Mouse (Mus musculus) MEL (cell line): ENCODE measurements at regions not wholly inside any gene's neighbourhood (a gene's known extent, or its start where the extent isn't known, plus 50 kb on each side); places are given as distances from the start of the nearest gene placed in this dataset.

Source experiments
- DNase-seq: peaks from one replicate; pipeline ENCODE4 v3.0.0; 2011; ENCODE audit warnings: low read depth, low spot score
- H3K27ac ChIP-seq: 2 replicates; pipeline ENCODE4 v1.5.1; 2012; ENCODE audit warnings: low read depth, mild to moderate bottlenecking, control low read depth, low read length, moderate library complexity; ENCODE audit not compliant: control insufficient read depth
- H3K27me3 ChIP-seq, 2 experiments: fragments of 150-350 bp in 1 of 2; sonication (generic) in 1 of 2; 2 replicates each; pipeline ENCODE4 v1.6.1; 2012; ENCODE audit warnings: low read length in 2 of 2, mild to moderate bottlenecking in 2 of 2, improper control_type of control experiment in 1 of 2, moderate library complexity in 1 of 2; ENCODE audit not compliant: insufficient read depth in 2 of 2, control insufficient read depth in 1 of 2
- H3K36me3 ChIP-seq, 2 experiments: 2 replicates each; pipeline ENCODE4 v1.6.1; 2012 to 2014; ENCODE audit warnings: low read length in 2 of 2, improper control_type of control experiment in 1 of 2, inconsistent platforms in 1 of 2, mild to moderate bottlenecking in 1 of 2; ENCODE audit not compliant: insufficient read depth in 2 of 2, control insufficient read depth in 1 of 2
- H3K4me1 ChIP-seq, 2 experiments: fragments of 150-350 bp in 1 of 2; sonication (generic) in 1 of 2; 2 replicates each; pipeline ENCODE4 v1.6.1; 2012; ENCODE audit warnings: low read length in 2 of 2, improper control_type of control experiment in 1 of 2, mild to moderate bottlenecking in 1 of 2; ENCODE audit not compliant: insufficient read depth in 2 of 2, control insufficient read depth in 1 of 2
- H3K4me3 ChIP-seq, 2 experiments: fragments of 150-350 bp in 1 of 2; sonication (generic) in 1 of 2; 2 replicates each; pipeline ENCODE4 v1.5.1; 2012; ENCODE audit warnings: low read depth in 2 of 2, low read length in 2 of 2, mild to moderate bottlenecking in 2 of 2, moderate library complexity in 2 of 2, control low read depth in 1 of 2, improper control_type of control experiment in 1 of 2; ENCODE audit not compliant: control insufficient read depth in 1 of 2, insufficient read depth in 1 of 2
- H3K79me2 ChIP-seq: 2 replicates; pipeline ENCODE4 v1.6.1; 2012; ENCODE audit warnings: mild to moderate bottlenecking, low read length, moderate library complexity; ENCODE audit not compliant: control insufficient read depth, poor library complexity, insufficient read depth
- H3K9ac ChIP-seq: 2 replicates; pipeline ENCODE4 v1.6.1; 2012; ENCODE audit warnings: low read depth, mild to moderate bottlenecking, control low read depth, low read length, moderate library complexity; ENCODE audit not compliant: control insufficient read depth, poor library complexity, severe bottlenecking
- H3K9me3 ChIP-seq: fragments of 150-350 bp; sonication (generic); replicated peaks from 2 replicates; pipeline ENCODE4 v1.6.1; 2012; ENCODE audit warnings: mild to moderate bottlenecking, low read length, improper control_type of control experiment, moderate library complexity; ENCODE audit not compliant: insufficient read depth
- CHD1 ChIP-seq: IDR thresholded peaks from 2 replicates; pipeline ENCODE4 v1.6.1; 2012; ENCODE audit warnings: low read depth, mild to moderate bottlenecking, inconsistent platforms, low read length, improper control_type of control experiment
- CHD2 ChIP-seq: IDR thresholded peaks from 2 replicates; pipeline ENCODE4 v1.6.1; 2011; ENCODE audit warnings: low read length, improper control_type of control experiment
- E2F4 ChIP-seq: IDR thresholded peaks from 2 replicates; pipeline ENCODE4 v1.6.1; 2011; ENCODE audit warnings: low read depth, low read length, improper control_type of control experiment, borderline replicate concordance
- ELF1 ChIP-seq: IDR thresholded peaks from 2 replicates; pipeline ENCODE4 v1.6.1; 2014; ENCODE audit warnings: low read depth, mild to moderate bottlenecking, inconsistent platforms, low read length, improper control_type of control experiment, moderate library complexity
- ETS1 ChIP-seq: IDR thresholded peaks from 2 replicates; pipeline ENCODE4 v1.6.1; 2012; ENCODE audit warnings: low read depth, mild to moderate bottlenecking, inconsistent platforms, low read length, improper control_type of control experiment, moderate library complexity
- GABPA ChIP-seq: IDR thresholded peaks from 2 replicates; pipeline ENCODE4 v1.6.1; 2012; ENCODE audit warnings: low read depth, mild to moderate bottlenecking, inconsistent platforms, low read length, improper control_type of control experiment, moderate library complexity
- HCFC1 ChIP-seq: IDR thresholded peaks from 2 replicates; pipeline ENCODE4 v1.6.1; 2012; ENCODE audit warnings: low read depth, mild to moderate bottlenecking, inconsistent platforms, low read length, improper control_type of control experiment, moderate library complexity
- JUND ChIP-seq: IDR thresholded peaks from 2 replicates; pipeline ENCODE4 v1.6.1; 2011; ENCODE audit warnings: low read depth, mild to moderate bottlenecking, improper control_type of control experiment, low read length
- KAT2A ChIP-seq: conservative IDR thresholded peaks from 2 replicates; pipeline ENCODE4 v1.6.1; 2012; ENCODE audit warnings: low read depth, low read length, improper control_type of control experiment, inconsistent platforms
- MAFK ChIP-seq: IDR thresholded peaks from 2 replicates; pipeline ENCODE4 v1.6.1; 2011; ENCODE audit warnings: low read depth, mild to moderate bottlenecking, low read length, improper control_type of control experiment, borderline replicate concordance
- MXI1 ChIP-seq: IDR thresholded peaks from 2 replicates; pipeline ENCODE4 v1.6.1; 2011; ENCODE audit warnings: mild to moderate bottlenecking, low read depth, low read length, improper control_type of control experiment
- MYB ChIP-seq: IDR thresholded peaks from 2 replicates; pipeline ENCODE4 v1.6.1; 2011; ENCODE audit warnings: mild to moderate bottlenecking, low read depth, low read length, improper control_type of control experiment
- MYC ChIP-seq: IDR thresholded peaks from 2 replicates; pipeline ENCODE4 v1.6.1; 2011; ENCODE audit warnings: low read depth, mild to moderate bottlenecking, low read length, improper control_type of control experiment, moderate library complexity
- NELFE ChIP-seq: IDR thresholded peaks from 2 replicates; pipeline ENCODE4 v1.6.1; 2011; ENCODE audit warnings: low read depth, low read length, improper control_type of control experiment
- NRF1 ChIP-seq: IDR thresholded peaks from 2 replicates; pipeline ENCODE4 v1.6.1; 2014; ENCODE audit warnings: low read depth, mild to moderate bottlenecking, inconsistent platforms, low read length, improper control_type of control experiment, moderate library complexity; ENCODE audit not compliant: poor library complexity, insufficient read depth, severe bottlenecking
- POLR2A ChIP-seq, 2 experiments: IDR thresholded peaks; 2 replicates each; pipeline ENCODE4 v1.6.1; 2011 to 2012; ENCODE audit warnings: low read length in 2 of 2, mild to moderate bottlenecking in 2 of 2, control low read depth in 1 of 2, improper control_type of control experiment in 1 of 2, low read depth in 1 of 2, moderate library complexity in 1 of 2; ENCODE audit not compliant: control insufficient read depth in 1 of 2, insufficient read depth in 1 of 2, poor library complexity in 1 of 2
- RCOR1 ChIP-seq: IDR thresholded peaks from 2 replicates; pipeline ENCODE4 v1.6.1; 2012; ENCODE audit warnings: low read depth, mild to moderate bottlenecking, inconsistent platforms, low read length, improper control_type of control experiment
- SMC3 ChIP-seq: IDR thresholded peaks from 2 replicates; pipeline ENCODE4 v1.6.1; 2011; ENCODE audit warnings: low read depth, low read length, improper control_type of control experiment
- TAL1 ChIP-seq: IDR thresholded peaks from 2 replicates; pipeline ENCODE4 v1.6.1; 2012; ENCODE audit warnings: mild to moderate bottlenecking, inconsistent platforms, low read length, moderate library complexity, mixed read lengths
- TCF12 ChIP-seq: IDR thresholded peaks from 2 replicates; pipeline ENCODE4 v1.6.1; 2014; ENCODE audit warnings: low read depth, mild to moderate bottlenecking, inconsistent platforms, low read length, improper control_type of control experiment, moderate library complexity
- UBTF ChIP-seq: IDR thresholded peaks from 2 replicates; pipeline ENCODE4 v1.6.1; 2012; ENCODE audit warnings: low read depth, mild to moderate bottlenecking, inconsistent platforms, low read length, improper control_type of control experiment, moderate library complexity, borderline replicate concordance; ENCODE audit not compliant: insufficient read depth
- USF2 ChIP-seq, 2 experiments: IDR thresholded peaks; 2 replicates each; pipeline ENCODE4 v1.6.1; 2011 to 2012; ENCODE audit warnings: improper control_type of control experiment in 2 of 2, low read length in 2 of 2, borderline replicate concordance in 1 of 2, inconsistent platforms in 1 of 2, low read depth in 1 of 2, mild to moderate bottlenecking in 1 of 2; ENCODE audit not compliant: insufficient read depth in 1 of 2
- ZMIZ1 ChIP-seq: IDR thresholded peaks from 2 replicates; pipeline ENCODE4 v1.6.1; 2012; ENCODE audit warnings: low read depth, mild to moderate bottlenecking, inconsistent platforms, low read length, improper control_type of control experiment, moderate library complexity

- TF ChIP-seq MYB: no peak
- TF ChIP-seq ZMIZ1: no peak
- no peak for TF ChIP-seq NELFE
- TF ChIP-seq CHD2: no peak
- peak; percentile 73; the same call in 1 of the 2 replicates for TF ChIP-seq RCOR1
- TF ChIP-seq NRF1: no peak
- peak; percentile 49; the same call in 1 of the 2 replicates for TF ChIP-seq TCF12
- TF ChIP-seq TAL1: no peak
- TF ChIP-seq KAT2A: no peak
- no peak for TF ChIP-seq GABPA
- TF ChIP-seq MXI1: no peak
- TF ChIP-seq JUND: no peak
- no peak for TF ChIP-seq UBTF
- no peak for TF ChIP-seq HCFC1
- TF ChIP-seq ETS1: peak; percentile 51; the same call in 1 of the 2 replicates
- no peak for TF ChIP-seq E2F4
- TF ChIP-seq SMC3: 0 out of 2 replicates have a peak, but pooled peaks have one; percentile 3
- no peak for TF ChIP-seq MAFK
These were observed 2175.4 kb downstream of the 9330182O14Rik start (continued) for GRCm38 (mm10) chr15:42309586-42309985.

- Histone ChIP-seq H3K4me3 (no peak overlapping the region), H3K27ac (no peak overlapping the region), H3K79me2 (no peaks in the 10 kb centered on the region), H3K36me3 (no peaks in the 10 kb centered on the region), H3K9me3 (no peaks in the 10 kb centered on the region), H3K4me1 (no peaks in the 10 kb centered on the region), H3K9ac (no peak overlapping the region), H3K27me3 (no peaks in the 10 kb centered on the region)
- no peak for DNase-seq
- TF ChIP-seq POLR2A (IDR thresholded peaks at IDR 0.05; ENCODE audit: control insufficient read depth in 1 of 2, insufficient read depth in 1 of 2, low read depth in 1 of 2, low read length in 2 of 2, poor library complexity in 1 of 2) (no peak), ETS1 (no peak), USF2 (IDR thresholded peaks at IDR 0.05; ENCODE audit: borderline replicate concordance in 1 of 2, insufficient read depth in 1 of 2, low read depth in 1 of 2, low read length in 2 of 2) (no peak), TCF12 (no peak), NRF1 (no peak), ZMIZ1 (no peak), HCFC1 (no peak), MXI1 (no peak), E2F4 (no peak), CHD1 (no peak), MYC (no peak), ELF1 (no peak)
These were observed 2177.0 kb downstream of the 9330182O14Rik start for GRCm38 (mm10) chr15:42311166-42311565.
